ENCODE assay signal across 9 mouse cellular contexts in the genomic region with DNA sequence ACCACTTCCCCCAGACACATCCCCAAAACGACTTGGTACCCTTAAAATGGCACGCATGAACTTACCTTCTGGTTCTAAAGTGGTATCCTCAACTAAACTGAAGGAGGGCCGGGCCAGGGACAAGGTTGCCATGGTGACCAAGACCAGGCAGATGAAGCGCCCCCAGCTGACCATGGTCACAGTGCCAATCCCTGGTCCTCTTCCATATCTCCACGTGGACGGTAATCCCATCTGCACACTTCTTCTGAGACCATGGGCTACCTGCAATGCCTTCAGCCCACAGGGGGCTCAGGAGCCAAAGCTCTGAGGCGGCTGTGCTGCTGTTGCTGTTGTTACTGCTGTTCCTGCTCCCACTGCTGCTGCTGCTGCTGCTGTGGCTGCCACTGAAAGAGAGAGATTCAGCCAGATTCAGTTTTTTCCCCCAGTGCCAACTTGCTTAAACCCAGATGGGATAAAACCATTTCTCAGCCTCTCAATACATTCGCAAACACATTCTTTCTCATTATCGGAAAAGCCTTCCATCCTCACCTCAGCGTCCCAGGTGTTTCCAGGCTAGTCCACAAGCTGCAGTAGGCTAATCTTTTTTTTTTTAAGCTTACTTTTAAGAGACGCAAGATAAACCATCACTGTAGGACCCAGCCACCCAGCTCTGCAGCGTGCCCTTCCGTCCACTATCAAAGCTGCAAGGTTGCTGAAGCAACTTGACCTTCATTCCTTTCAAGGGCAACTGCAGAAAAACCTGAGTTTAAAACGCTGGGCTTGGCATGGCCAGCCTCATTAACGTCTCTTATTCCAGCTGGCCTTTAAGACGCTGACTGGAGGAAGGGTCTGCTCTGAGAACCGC.
DNase-seq lines count a peak whose midpoint lies in the region; ATAC-seq and TF ChIP-seq lines count a peak whose summit lies in the region.
"Had no signal": no experiment of that assay in that cellular context is flagged by ENCODE, and none has a peak within 500 bp of the region (broad histone marks: within the 10 kb centered on the region; RNA-seq: fewer than 3 reads in every experiment).

No protein-coding gene starts in this region.

- TF ChIP-seq EP300 in heart, adult 2 months (IDR thresholded peaks at IDR 0.05; ENCODE audit: insufficient read depth, low read depth, low read length) = no peak

- ATAC-seq in stomach, embryonic 16.5 days (ENCODE audit: insufficient read depth, low FRiP score) = no peak

- H3K4me1 ChIP-seq in heart, embryonic 10.5 days = peaks cover 75% of the 10 kb centered on the region
- no peaks in the 10 kb centered on the region for H3K4me1 ChIP-seq in heart, adult 2 months (ENCODE audit: control insufficient read depth, insufficient read depth, low read length)
- peaks cover 97% of the 10 kb centered on the region for H3K4me1 ChIP-seq in limb, embryonic 10.5 days
- peaks cover 49% of the 10 kb centered on the region for H3K4me1 ChIP-seq in stomach, embryonic 16.5 days (ENCODE audit: control insufficient read depth, insufficient read depth, low read length)
- no peaks in the 10 kb centered on the region for H3K4me1 ChIP-seq in thymus, adult 2 months (replicated peaks; ENCODE audit: control insufficient read depth, insufficient read depth, low read length)

- no peak overlapping the region for H3K9ac ChIP-seq in heart, adult 2 months (ENCODE audit: low read depth, low read length)
- H3K9ac ChIP-seq in stomach, embryonic 16.5 days (ENCODE audit: low read length) = peak overlapping the region; percentile 92

- TF ChIP-seq CTCF in heart, adult 2 months (IDR thresholded peaks at IDR 0.05) = no peak
- TF ChIP-seq CTCF in thymus, adult 2 months (IDR thresholded peaks at IDR 0.05; ENCODE audit: borderline replicate concordance, control insufficient read depth, extremely low read depth, insufficient read depth, low read length, poor library complexity) = no peak

- WGBS in heart, embryonic 10.5 days = 34% methylated on average over 17 of the region's 17 CpGs
- WGBS in heart, adult 2 months = 71% methylated on average over 17 of the region's 17 CpGs
- 42% methylated on average over 17 of the region's 17 CpGs for WGBS in limb, embryonic 10.5 days
- 37% methylated on average over 17 of the region's 17 CpGs for WGBS in stomach, embryonic 16.5 days
- 46% methylated on average over 17 of the region's 17 CpGs for WGBS in thymus, adult 2 months

- H3K9me3 ChIP-seq in heart, embryonic 10.5 days = no peaks in the 10 kb centered on the region
- H3K9me3 ChIP-seq in limb, embryonic 10.5 days (replicated peaks) = no peaks in the 10 kb centered on the region
- no peaks in the 10 kb centered on the region for H3K9me3 ChIP-seq in stomach, embryonic 16.5 days (replicated peaks; ENCODE audit: control insufficient read depth, low read length)

- peaks cover 4% of the 10 kb centered on the region; the same call in 1 of the 2 replicates for H3K36me3 ChIP-seq in heart, embryonic 10.5 days
- no peaks in the 10 kb centered on the region for H3K36me3 ChIP-seq in heart, adult 2 months (ENCODE audit: control insufficient read depth, insufficient read depth, low read length)
- peaks cover 19% of the 10 kb centered on the region for H3K36me3 ChIP-seq in limb, embryonic 10.5 days
- H3K36me3 ChIP-seq in stomach, embryonic 16.5 days (ENCODE audit: control insufficient read depth, insufficient read depth, low read length) = 0 out of 2 replicates have a peak, but pooled peaks cover 4% of the 10 kb centered on the region
- H3K36me3 ChIP-seq in thymus, adult 2 months (ENCODE audit: control insufficient read depth, insufficient read depth, low read length) = no peaks in the 10 kb centered on the region

- 0 out of 2 replicates have a peak, but pooled peaks cover 6% of the 10 kb centered on the region for H3K27me3 ChIP-seq in heart, embryonic 10.5 days (ENCODE audit: insufficient read depth, poor library complexity, severe bottlenecking)
- H3K27me3 ChIP-seq in heart, adult 2 months (ENCODE audit: control insufficient read depth, insufficient read depth, low read length) = no peaks in the 10 kb centered on the region; the same call in 1 of the 2 replicates
- peaks cover 50% of the 10 kb centered on the region for H3K27me3 ChIP-seq in limb, embryonic 10.5 days (ENCODE audit: low read depth, poor library complexity, severe bottlenecking)
- H3K27me3 ChIP-seq in stomach, embryonic 16.5 days (ENCODE audit: control insufficient read depth, insufficient read depth, low read length) = no peaks in the 10 kb centered on the region
- no peaks in the 10 kb centered on the region; the same call in 1 of the 2 replicates for H3K27me3 ChIP-seq in thymus, adult 2 months (ENCODE audit: control insufficient read depth, insufficient read depth, low read length)

- no peaks in the 10 kb centered on the region for H3K79me2 ChIP-seq in heart, adult 2 months (replicated peaks; ENCODE audit: control insufficient read depth, insufficient read depth, low read length)

- TF ChIP-seq POLR2A in heart, adult 2 months (IDR thresholded peaks at IDR 0.05; ENCODE audit: insufficient read depth, low read depth, low read length) = no peak
- no peak for TF ChIP-seq POLR2A in thymus, adult 2 months (IDR thresholded peaks at IDR 0.05; ENCODE audit: control insufficient read depth, extremely low read depth, insufficient read depth, low read length, poor library complexity)

- peak overlapping the region; percentile 72 for H3K27ac ChIP-seq in heart, embryonic 10.5 days
- no peak overlapping the region for H3K27ac ChIP-seq in heart, adult 2 months
- H3K27ac ChIP-seq in limb, embryonic 10.5 days = peak overlapping the region; percentile 26; the same call in 1 of the 2 replicates
- H3K27ac ChIP-seq in stomach, embryonic 16.5 days (ENCODE audit: low read length) = peak overlapping the region; percentile 95
- no peak overlapping the region for H3K27ac ChIP-seq in thymus, adult 2 months (ENCODE audit: control insufficient read depth, insufficient read depth, low read length)

- peak overlapping the region; percentile 75 for H3K4me2 ChIP-seq in stomach, embryonic 16.5 days (ENCODE audit: low read depth, low read length)

- intact Hi-C loops in heart, adult 2 months (cut with DNase I) = no loop called here

- H3K4me3 ChIP-seq in heart, embryonic 10.5 days = peak overlapping the region; percentile 76
- H3K4me3 ChIP-seq in heart, adult 2 months = no peak overlapping the region
- H3K4me3 ChIP-seq in limb, embryonic 10.5 days = peak overlapping the region; percentile 82
- peak overlapping the region; percentile 77 for H3K4me3 ChIP-seq in stomach, embryonic 16.5 days (replicated peaks; ENCODE audit: low read length)
- no peak overlapping the region for H3K4me3 ChIP-seq in thymus, adult 2 months (ENCODE audit: control insufficient read depth, insufficient read depth, low read length)

- DNase-seq in heart, embryonic 10.5 days (ENCODE audit: low spot score) = no peak
- DNase-seq in heart, adult 2 months = no peak
- DNase-seq in ovary, adult 18-20 months (ENCODE audit: low spot score) = peak; percentile 32
- DNase-seq in ovary, postnatal 14 days (ENCODE audit: low spot score) = no peak
- DNase-seq in limb, embryonic 10.5 days (ENCODE audit: low spot score) = no peak
- DNase-seq in thymus, adult 2 months = no peak
- DNase-seq in thymus, postnatal 25 days = no peak
- DNase-seq: kidney, adult 9 months had no signal

Comparison
In these comparisons a context has a peak if more than half of its experiments do, and no peak if none do; other contexts are left out.
1. H3K27ac ChIP-seq: peak in heart, embryonic 10.5 days (single experiment), limb, embryonic 10.5 days (single experiment) and stomach, embryonic 16.5 days (single experiment); none in heart, adult 2 months (single experiment) and thymus, adult 2 months (single experiment).
2. H3K4me3 ChIP-seq: peak in heart, embryonic 10.5 days (single experiment), limb, embryonic 10.5 days (single experiment) and stomach, embryonic 16.5 days (single experiment); none in heart, adult 2 months (single experiment) and thymus, adult 2 months (single experiment).